Mouse (Mus musculus) left cerebral cortex, adult 18-20 months (tissue): Measurements from ENCODE around the gene Armcx1. TPM values are rescaled to one million over a fixed set of nuclear protein-coding genes. Genes with fewer than 3 reads are reported as not detected.
A peak's percentile ranks its signal among the peaks of the same experiment; 100 is the strongest.
"Not testable (repeated sequence)": the region's sequence is repeated elsewhere in the genome, so short reads cannot be mapped to it uniquely, and the experiment has no call there.

Source experiments
- DNase-seq, 2 experiments: peaks; one replicate each; pipeline ENCODE4 v3.0.0; 2021 to 2022; ENCODE audit warnings: low spot score in 2 of 2, mixed read lengths in 1 of 2
- long read RNA-seq, 2 experiments: library from polyadenylated mRNA; stranded (forward); transcript quantifications; one replicate each; pipeline ENCODE4 v2.0.0; 2021
- total RNA-seq, 2 experiments: library from RNA; stranded (reverse); gene quantifications; 2 replicates each; pipeline ENCODE4 v1.2.3; 2021

Gene Armcx1
- 10 to 100 TPM; 69.4 to 76.9 TPM for total RNA-seq
- long read RNA-seq, experiment 1, transcript Armcx1-205 (6 exons, 2,413 nt): major isoform, 25 of 70 reads
- long read RNA-seq, experiment 1, transcript Armcx1-202 (4 exons, 2,253 nt): minor isoform, 5 of 70 reads
- long read RNA-seq, experiment 1, transcript Armcx1-204 (4 exons, 2,085 nt): minor isoform, 7 of 70 reads
- long read RNA-seq, experiment 1, transcript Armcx1-201 (6 exons, 2,303 nt): minor isoform, 7 of 70 reads
- long read RNA-seq, experiment 1, partial matches to known transcripts: 5 of 70 reads
- long read RNA-seq, experiment 1, other reads (novel, unspliced or antisense): 15 of 70 reads
- long read RNA-seq, experiment 2, transcript Armcx1-204 (4 exons, 2,085 nt): major isoform, 13 of 48 reads
- long read RNA-seq, experiment 2, transcript Armcx1-202 (4 exons, 2,253 nt): major isoform, 13 of 48 reads
- long read RNA-seq, experiment 2, transcript Armcx1-205 (6 exons, 2,413 nt): major isoform, 13 of 48 reads
- long read RNA-seq, experiment 2, partial matches to known transcripts: 6 of 48 reads
- long read RNA-seq, experiment 2, other reads (novel, unspliced or antisense): 1 of 48 reads

GRCm38 (mm10) chrX:134717752-134718308, at the start of gene Armcx1:
TSS of gene Armcx1 (plus strand) at chrX:134717963.
- DNase-seq: peak; percentile 57 to 63

- DNase-seq: no peak
Observed at GRCm38 (mm10) chrX:134675022-134675421, 42.7 kb upstream of the Armcx1 start.

GRCm38 (mm10) chrX:134675959-134676358, 41.8 kb upstream of the Armcx1 start:
- DNase-seq: no peak

- DNase-seq: peak in 1 of 2 experiments; percentile 6
Observed at GRCm38 (mm10) chrX:134684936-134685335, 32.8 kb upstream of the Armcx1 start.

- DNase-seq: peak; percentile 44 to 52
Observed at GRCm38 (mm10) chrX:134686267-134686666, 31.5 kb upstream of the Armcx1 start, which contains the start of gene Armcx4. TSS of gene Armcx4 (plus strand) at chrX:134686519.

- DNase-seq: peak in 1 of 2 experiments; percentile 22
Observed at GRCm38 (mm10) chrX:134686739-134687171, 31.0 kb upstream of the Armcx1 start.

- DNase-seq: no peak
Observed at GRCm38 (mm10) chrX:134689676-134690075, 28.1 kb upstream of the Armcx1 start.

- DNase-seq: no peak
Observed at GRCm38 (mm10) chrX:134690871-134691539, 26.8 kb upstream of the Armcx1 start.

- no peak for DNase-seq
Observed at GRCm38 (mm10) chrX:134691540-134691935, 26.2 kb upstream of the Armcx1 start.

GRCm38 (mm10) chrX:134716863-134717262, 900 bp upstream of the Armcx1 start:
- no peak for DNase-seq

GRCm38 (mm10) chrX:134718524-134718923, 761 bp downstream of the Armcx1 start:
- DNase-seq: peak; percentile 40 to 54

- not testable (repeated sequence) for DNase-seq
Observed at GRCm38 (mm10) chrX:134723762-134724161, 6.0 kb downstream of the Armcx1 start.

- no peak for DNase-seq
Observed at GRCm38 (mm10) chrX:134729778-134730177, 12.0 kb downstream of the Armcx1 start.

- no peak for DNase-seq
Observed at GRCm38 (mm10) chrX:134737796-134738195, 20.0 kb downstream of the Armcx1 start.

GRCm38 (mm10) chrX:134739160-134739559, 21.4 kb downstream of the Armcx1 start:
- no peak for DNase-seq

GRCm38 (mm10) chrX:134741862-134742261, 24.1 kb downstream of the Armcx1 start:
- no peak for DNase-seq

- peak; percentile 25 to 38 for DNase-seq
Observed at GRCm38 (mm10) chrX:134746459-134746858, 28.7 kb downstream of the Armcx1 start.

GRCm38 (mm10) chrX:134750764-134751592, 33.2 kb downstream of the Armcx1 start, which contains the start of gene Armcx6:
TSS of gene Armcx6 (minus strand) at chrX:134751417.
- peak; percentile 55 for DNase-seq

GRCm38 (mm10) chrX:134751910-134752309, 34.1 kb downstream of the Armcx1 start:
- no peak for DNase-seq

- no peak for DNase-seq
Observed at GRCm38 (mm10) chrX:134752584-134752983, 34.8 kb downstream of the Armcx1 start.
